Mouse (Mus musculus) C2C12 (cell line): ENCODE measurements at regions not wholly inside any gene's neighbourhood (a gene's known extent, or its start where the extent isn't known, plus 50 kb on each side); places are given as distances from the start of the nearest gene placed in this dataset.
A peak's percentile ranks its signal among the peaks of the same experiment; 100 is the strongest.

Experiments used
- H3K27me3 ChIP-seq: one replicate; pipeline ENCODE4 v1.6.1; 2011; ENCODE audit not compliant: control insufficient read depth, insufficient read depth, insufficient read length
- H3K36me3 ChIP-seq: one replicate; pipeline ENCODE4 v1.6.1; 2011; ENCODE audit not compliant: control insufficient read depth, insufficient read depth
- H3K4me3 ChIP-seq: one replicate; pipeline ENCODE4 v1.5.1; 2011; ENCODE audit warnings: mild to moderate bottlenecking, control low read depth; ENCODE audit not compliant: poor library complexity, insufficient read depth, severe bottlenecking
- H3K79me2 ChIP-seq: one replicate; pipeline ENCODE4 v1.6.1; 2011; ENCODE audit not compliant: control insufficient read depth, insufficient read depth
- H3K79me3 ChIP-seq: one replicate; pipeline ENCODE4 v1.6.1; 2011; ENCODE audit warnings: low read depth, control low read depth
- H3ac ChIP-seq: one replicate; pipeline ENCODE3; 2011; ENCODE audit warnings: low read depth; ENCODE audit not compliant: control insufficient read depth, insufficient read length
- CEBPB ChIP-seq: IDR thresholded peaks from one replicate; pipeline ENCODE4 v1.6.1; 2011; ENCODE audit warnings: low read depth, mild to moderate bottlenecking, control low read depth, moderate library complexity
- CTCF ChIP-seq: IDR thresholded peaks from one replicate; pipeline ENCODE4 v1.5.1; 2011; ENCODE audit not compliant: control insufficient read depth, insufficient read depth, insufficient read length
- FOSL1 ChIP-seq: IDR thresholded peaks from one replicate; pipeline ENCODE4 v1.8.0; 2011; ENCODE audit warnings: mild to moderate bottlenecking, low read length; ENCODE audit not compliant: poor library complexity, insufficient read depth, severe bottlenecking
- MAX ChIP-seq: IDR thresholded peaks from one replicate; pipeline ENCODE4 v1.6.1; 2011; ENCODE audit warnings: mild to moderate bottlenecking, control low read depth
- MYOD1 ChIP-seq: IDR thresholded peaks from one replicate; pipeline ENCODE4 v1.6.1; 2011; ENCODE audit warnings: low read depth; ENCODE audit not compliant: control insufficient read depth, insufficient read length
- MYOG ChIP-seq: IDR thresholded peaks from one replicate; pipeline ENCODE4 v1.6.1; 2011; ENCODE audit not compliant: control insufficient read depth, insufficient read length; ENCODE audit errors: extremely low read depth
- USF1 ChIP-seq: IDR thresholded peaks from one replicate; pipeline ENCODE4 v1.6.1; 2011; ENCODE audit warnings: low read depth, mild to moderate bottlenecking, control low read depth, moderate library complexity

DNA sequence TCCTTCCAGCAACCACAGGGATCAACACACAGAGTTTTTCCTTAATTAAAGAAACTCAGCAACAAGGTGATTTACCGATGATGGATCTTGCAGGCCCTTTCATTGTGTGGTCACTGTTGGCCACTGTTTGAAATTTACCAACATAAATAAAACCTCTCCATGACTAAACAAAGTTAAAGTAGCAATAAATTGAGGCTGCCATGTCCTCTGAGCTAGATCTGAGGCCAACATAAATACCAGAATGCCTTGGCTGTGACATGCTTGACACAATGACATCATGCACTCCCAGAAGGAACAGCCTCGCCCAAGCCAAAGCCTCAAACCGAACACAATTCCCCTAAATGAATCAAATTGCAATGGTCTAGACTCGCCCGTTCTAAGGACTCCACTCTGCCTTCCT, 186.8 kb upstream of the Spred2 start:
- Histone ChIP-seq H3K4me3 (no peak overlapping the region), H3K36me3 (no peaks in the 10 kb centered on the region), H3K79me2 (no peaks in the 10 kb centered on the region), H3ac (no peak overlapping the region), H3K27me3 (peaks cover 4% of the 10 kb centered on the region), H3K79me3 (no peaks in the 10 kb centered on the region)
- TF ChIP-seq FOSL1 (peak; percentile 34), MYOG (no peak)

DNA sequence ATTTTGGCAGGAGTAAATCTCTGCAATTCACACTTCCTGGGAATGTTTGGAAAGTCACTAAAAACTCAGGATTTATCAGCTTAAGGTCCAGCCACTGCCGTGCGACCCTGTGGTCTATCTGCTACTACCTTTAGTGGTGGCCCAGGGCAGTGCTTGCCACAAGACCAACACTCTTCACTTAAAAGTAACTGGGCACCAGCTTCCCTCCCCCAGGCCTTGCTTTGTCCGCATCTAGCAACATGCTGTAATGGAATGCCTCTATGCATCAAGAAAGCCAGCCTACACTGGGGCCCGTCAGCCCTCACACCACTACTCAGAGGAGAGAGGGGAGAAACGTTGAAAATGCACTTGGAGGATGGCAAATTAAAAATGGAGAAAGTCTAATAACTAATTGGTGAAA, 186.4 kb upstream of the Spred2 start:
- Histone ChIP-seq H3K4me3 (no peak overlapping the region), H3K79me2 (no peaks in the 10 kb centered on the region), H3ac (peak overlapping the region; percentile 24), H3K79me3 (no peaks in the 10 kb centered on the region), H3K36me3 (no peaks in the 10 kb centered on the region), H3K27me3 (peaks cover 4% of the 10 kb centered on the region)
- no peak for TF ChIP-seq CEBPB
- TF ChIP-seq MYOD1 = no peak
- no peak for TF ChIP-seq USF1
- no peak for TF ChIP-seq FOSL1
- TF ChIP-seq CTCF = no peak
- no peak for TF ChIP-seq MAX
- TF ChIP-seq MYOG = no peak

- Histone ChIP-seq H3K79me3 (no peaks in the 10 kb centered on the region), H3ac (no peak overlapping the region), H3K79me2 (no peaks in the 10 kb centered on the region), H3K36me3 (no peaks in the 10 kb centered on the region), H3K27me3 (no peaks in the 10 kb centered on the region), H3K4me3 (no peak overlapping the region)
- no peak for TF ChIP-seq MYOG
- no peak for TF ChIP-seq MAX
- no peak for TF ChIP-seq MYOD1
- no peak for TF ChIP-seq CEBPB
- no peak for TF ChIP-seq USF1
- TF ChIP-seq CTCF = no peak
- no peak for TF ChIP-seq FOSL1
These were observed 184.5 kb upstream of the Spred2 start for GRCm38 (mm10) chr11:19739527-19740151.

GRCm38 (mm10) chr11:19740562-19740961, 183.6 kb upstream of the Spred2 start:
- Histone ChIP-seq H3ac (no peak overlapping the region), H3K36me3 (no peaks in the 10 kb centered on the region), H3K4me3 (no peak overlapping the region), H3K79me3 (no peaks in the 10 kb centered on the region), H3K79me2 (no peaks in the 10 kb centered on the region), H3K27me3 (no peaks in the 10 kb centered on the region)
- TF ChIP-seq CEBPB = no peak
- no peak for TF ChIP-seq USF1
- no peak for TF ChIP-seq FOSL1
- no peak for TF ChIP-seq CTCF
- no peak for TF ChIP-seq MYOG
- TF ChIP-seq MYOD1 = peak; percentile 33
- TF ChIP-seq MAX = no peak

DNA sequence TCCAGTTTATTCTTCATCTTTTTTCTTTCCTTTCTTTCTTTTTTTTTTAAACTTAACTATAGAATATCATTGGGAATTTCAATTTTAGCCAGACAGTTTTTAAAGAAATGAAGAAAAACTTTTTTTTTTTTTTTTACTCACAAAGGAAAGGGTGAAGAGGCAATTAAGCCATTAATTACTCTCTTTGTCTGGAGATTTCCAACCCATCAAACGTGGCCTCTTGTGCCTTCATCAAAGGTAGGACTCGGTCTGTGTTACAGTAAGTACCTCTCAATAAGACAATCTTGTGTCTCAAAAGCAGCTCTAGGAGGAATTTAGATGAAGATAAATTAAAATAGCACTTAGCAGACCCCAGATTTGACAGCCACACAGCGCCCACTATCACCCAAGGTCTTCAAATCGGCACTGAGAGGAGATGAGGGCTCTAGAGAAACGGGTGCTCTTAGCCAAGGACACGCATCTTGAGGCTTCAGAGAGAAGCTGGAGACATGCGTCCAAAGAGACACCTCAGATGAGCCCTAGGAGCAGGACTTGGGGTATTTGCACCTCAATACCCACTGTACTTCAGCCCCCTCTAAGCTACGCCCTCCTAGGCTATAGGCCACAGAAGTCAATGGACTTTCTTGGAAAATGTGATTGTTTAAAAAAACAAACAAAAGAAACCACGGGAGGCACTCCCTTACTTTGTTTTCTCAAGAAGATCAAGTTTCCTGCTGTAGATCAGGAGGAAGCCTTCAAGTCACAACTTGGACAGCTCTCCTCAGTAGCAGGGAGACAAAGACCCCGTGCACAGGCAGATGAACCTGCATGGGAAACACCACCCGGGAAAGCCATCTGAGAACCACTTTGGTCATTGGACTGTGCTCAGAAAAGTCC, 176.8 kb upstream of the Spred2 start:
- no peaks in the 10 kb centered on the region for H3K36me3 ChIP-seq
- no peak for TF ChIP-seq MAX

GRCm38 (mm10) chr11:19747973-19748559, 176.1 kb upstream of the Spred2 start:
- H3ac ChIP-seq = no peak overlapping the region
- H3K79me3 ChIP-seq = no peaks in the 10 kb centered on the region
- no peaks in the 10 kb centered on the region for H3K27me3 ChIP-seq
- no peak for TF ChIP-seq FOSL1
- TF ChIP-seq CTCF = no peak
- no peak for TF ChIP-seq MYOG
- TF ChIP-seq MAX = no peak
- TF ChIP-seq MYOD1 = no peak
- no peak for TF ChIP-seq USF1
- no peak for TF ChIP-seq CEBPB
- H3K36me3 ChIP-seq = no peaks in the 10 kb centered on the region
- H3K79me2 ChIP-seq = no peaks in the 10 kb centered on the region
- no peak overlapping the region for H3K4me3 ChIP-seq

More for the DNA sequence above, 176.8 kb upstream of the Spred2 start:
- no peaks in the 10 kb centered on the region for H3K79me3 ChIP-seq
- no peak overlapping the region for H3ac ChIP-seq
- no peaks in the 10 kb centered on the region for H3K27me3 ChIP-seq
- H3K79me2 ChIP-seq = no peaks in the 10 kb centered on the region
- no peak overlapping the region for H3K4me3 ChIP-seq
